Mouse (Mus musculus) urinary bladder, adult 18-20 months (tissue): ENCODE data around the gene Gli1.
A peak's percentile ranks its signal among the peaks of the same experiment; 100 is the strongest.

Experiments used
- DNase-seq, 2 experiments: peaks; one replicate each; pipeline ENCODE4 v3.0.0; 2022; ENCODE audit warnings: low spot score in 2 of 2, mixed read lengths in 2 of 2

The Gli1 gene

DNA sequence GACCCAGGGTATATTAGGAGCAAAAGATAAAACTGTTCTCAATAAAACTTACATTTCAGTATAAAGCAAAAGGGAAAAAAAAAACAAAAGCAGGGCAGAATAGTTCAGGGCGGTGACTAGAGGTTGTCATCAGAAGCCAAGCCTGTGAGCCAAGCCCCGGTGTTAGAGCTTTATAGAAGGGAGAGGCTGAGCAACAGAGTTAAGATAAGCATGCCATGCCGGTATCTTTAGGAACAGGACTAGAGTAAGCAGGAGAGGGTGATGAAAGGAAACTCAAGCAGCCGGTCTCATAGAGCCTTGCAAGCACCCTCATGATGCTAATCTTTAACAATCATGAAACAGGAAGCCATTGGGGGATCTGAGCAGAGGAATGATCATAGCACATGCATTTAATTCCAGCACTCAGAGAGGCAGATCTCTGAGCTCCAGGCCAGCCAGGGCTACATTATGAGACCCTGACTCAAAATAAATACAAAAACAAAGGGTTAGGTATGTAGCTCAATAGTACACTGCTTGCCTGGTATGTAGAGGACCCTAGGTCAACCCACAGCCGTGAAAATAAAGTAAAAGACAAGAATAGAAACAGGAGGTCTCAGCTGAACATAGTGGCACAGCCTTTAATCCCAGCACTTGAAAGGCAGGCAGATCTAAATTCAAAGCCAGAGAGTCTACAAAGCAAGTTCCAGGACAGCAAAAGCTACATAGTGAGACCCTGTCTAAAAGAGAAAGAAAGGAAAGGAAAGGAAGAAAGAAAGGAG lies 49.7 kb downstream of the Gli1 start:
- DNase-seq = no peak

DNA sequence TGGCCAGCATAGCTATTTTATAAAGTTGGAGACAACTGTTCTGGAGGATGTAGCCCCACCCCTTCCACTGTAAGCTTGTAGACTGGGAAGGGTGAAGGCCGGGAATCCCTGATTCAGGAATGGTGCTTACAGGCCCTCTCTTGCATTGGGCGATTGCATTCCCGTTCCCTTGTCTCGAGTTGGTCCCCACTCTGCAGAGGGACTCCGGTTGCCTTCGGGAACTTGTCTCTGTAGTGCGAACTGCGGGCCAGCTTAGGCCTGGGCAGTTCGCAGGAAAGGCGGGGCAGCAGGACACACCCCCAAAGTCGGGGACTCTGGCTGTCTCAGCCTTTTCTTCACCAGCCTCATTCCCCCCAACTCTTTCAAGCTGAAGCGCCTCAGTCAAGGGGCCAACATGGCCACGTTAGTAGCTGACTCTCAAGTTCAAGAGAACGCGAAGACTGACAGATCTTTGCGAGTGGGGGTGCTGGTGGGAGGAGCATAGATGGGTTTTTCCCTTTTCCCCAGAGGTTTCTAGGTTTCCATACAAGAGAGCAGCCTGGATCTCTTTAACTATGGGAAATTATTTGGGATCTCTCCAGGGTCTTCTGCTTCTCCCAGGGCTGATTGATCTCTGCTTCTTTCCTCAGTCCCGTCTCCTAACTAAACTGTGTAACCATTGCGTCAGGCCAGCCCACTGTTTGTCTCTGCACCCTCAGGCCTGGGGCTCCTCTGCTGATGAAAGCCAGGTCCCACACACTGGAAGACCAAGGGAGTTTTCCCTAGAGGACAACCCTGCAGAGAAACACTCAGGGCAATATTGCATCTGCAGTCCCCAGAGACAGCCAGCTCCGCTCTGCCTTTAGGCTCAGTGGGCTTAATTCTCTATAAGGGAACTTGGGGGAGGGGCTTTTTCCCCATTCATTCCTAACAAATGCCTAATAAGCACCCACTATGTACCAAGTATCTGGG lies 50.6 kb downstream of the Gli1 start:
- DNase-seq = peak in 1 of 2 experiments; percentile 74

DNA sequence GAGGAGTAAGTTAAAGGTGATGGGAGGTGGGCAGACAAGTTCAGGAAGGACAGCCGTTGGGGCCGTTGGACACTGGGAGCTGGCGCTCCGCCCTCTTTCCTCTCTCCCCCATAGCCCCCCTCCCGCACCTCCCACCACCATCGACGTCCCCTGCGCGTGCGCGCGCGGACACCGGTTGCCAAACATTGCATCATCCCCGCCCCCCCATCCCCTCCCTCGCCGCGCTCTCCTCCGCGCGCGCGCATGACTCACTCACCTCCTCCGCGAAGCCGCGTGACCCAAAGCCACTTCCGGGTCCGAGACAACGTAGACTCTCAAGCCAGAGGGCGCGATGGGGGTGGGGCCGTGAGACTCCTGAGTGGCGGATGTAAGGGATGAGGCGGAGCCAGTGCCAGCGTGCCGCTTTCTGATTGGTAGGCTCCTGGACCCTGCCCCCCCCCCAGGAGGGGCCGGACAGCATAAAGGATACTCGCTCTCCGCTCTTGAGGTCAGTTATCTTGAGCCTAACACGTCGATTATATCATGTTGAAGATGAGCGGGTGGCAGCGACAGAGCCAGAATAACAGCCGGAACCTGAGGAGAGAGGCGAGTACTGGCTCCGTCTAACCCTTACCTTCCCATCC lies 51.4 kb downstream of the Gli1 start:
- DNase-seq = peak; percentile 98 to 100

DNA sequence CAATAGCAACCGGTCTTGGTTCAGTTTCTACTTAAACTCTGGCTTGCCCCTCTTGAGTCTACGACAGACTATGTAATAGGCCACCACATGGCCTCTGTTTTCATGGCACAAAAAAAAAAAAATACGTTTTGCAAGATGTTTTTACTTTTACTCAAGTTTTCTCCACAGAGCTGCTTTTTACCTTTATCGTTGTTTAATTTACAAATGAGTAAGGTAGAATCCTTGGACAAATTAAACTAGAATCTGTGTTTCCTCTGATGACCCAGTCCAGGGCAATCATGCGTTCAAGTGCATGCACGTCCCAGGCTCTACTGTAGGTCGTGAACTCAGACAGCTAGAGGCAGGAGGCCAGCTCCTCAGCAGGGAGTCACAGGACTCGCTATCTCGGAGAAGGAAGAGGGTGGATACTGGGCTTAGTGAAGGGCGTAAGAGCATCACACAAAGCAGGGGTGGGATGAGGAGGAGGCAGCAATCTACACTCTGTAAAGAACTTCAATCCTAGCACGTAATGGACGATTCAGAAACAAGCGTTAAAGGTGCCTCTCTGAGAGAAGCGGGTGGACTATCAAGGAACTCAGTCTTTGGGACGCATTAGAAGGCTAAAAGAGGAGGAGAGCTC lies 52.1 kb downstream of the Gli1 start:
- peak; percentile 46 to 66 for DNase-seq

- DNase-seq = peak; percentile 83 to 85
Observed at GRCm38 (mm10) chr10:127288800-127289572, 52.8 kb downstream of the Gli1 start, which contains the start of gene Mbd6. TSS of gene Mbd6 (minus strand) at chr10:127289018.

GRCm38 (mm10) chr10:127288328-127288799 lies 53.4 kb downstream of the Gli1 start:
- no peak for DNase-seq

DNA sequence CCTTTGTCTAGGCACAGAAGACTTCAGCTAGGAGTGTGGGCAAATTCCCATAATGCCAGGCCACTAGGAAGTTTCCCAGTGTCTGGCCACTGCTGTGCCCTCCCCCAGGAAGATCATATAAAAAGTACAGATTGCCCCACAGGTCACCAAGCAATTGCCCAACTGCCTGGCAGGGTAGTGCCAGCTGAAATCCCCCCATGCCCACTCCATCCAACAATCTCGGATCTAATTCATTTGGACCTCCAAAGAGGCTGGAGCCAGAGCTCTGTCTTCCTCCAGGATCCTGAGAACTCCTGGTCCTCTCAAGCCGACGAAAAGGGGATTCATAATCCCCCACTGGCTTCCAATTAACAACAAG lies 53.9 kb downstream of the Gli1 start:
- peak in 1 of 2 experiments; percentile 26 for DNase-seq

DNA sequence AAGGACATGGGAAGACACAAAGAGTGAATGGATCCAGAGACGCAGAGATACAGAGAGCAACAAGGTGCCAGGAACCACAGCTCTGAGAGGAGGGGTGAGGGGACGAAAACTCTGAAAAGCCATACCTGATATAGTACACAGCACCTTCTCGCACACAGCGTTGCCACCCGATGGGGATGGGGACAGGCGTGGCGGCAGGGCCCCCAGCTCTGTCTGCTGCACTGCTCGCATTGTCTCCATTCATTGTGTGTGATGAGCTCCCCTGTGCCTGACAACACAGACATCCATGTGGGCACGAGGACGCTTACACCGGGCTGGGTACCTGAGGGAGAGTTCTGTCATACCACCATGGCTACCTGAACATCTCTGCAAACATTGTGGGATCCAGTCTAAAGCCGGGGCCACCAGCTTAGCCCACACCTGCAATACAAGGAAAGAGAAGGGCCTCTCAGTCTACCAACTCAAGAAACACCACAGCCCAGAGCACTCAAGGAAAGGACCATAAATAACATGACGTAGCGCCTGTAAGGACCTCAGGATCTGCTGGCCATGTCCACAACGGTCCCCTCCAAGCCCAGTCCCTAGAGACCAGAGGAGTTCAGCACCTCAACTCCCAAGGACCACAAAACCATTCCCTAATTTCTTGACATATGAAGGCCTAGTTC lies 54.4 kb downstream of the Gli1 start:
- DNase-seq = no peak

DNA sequence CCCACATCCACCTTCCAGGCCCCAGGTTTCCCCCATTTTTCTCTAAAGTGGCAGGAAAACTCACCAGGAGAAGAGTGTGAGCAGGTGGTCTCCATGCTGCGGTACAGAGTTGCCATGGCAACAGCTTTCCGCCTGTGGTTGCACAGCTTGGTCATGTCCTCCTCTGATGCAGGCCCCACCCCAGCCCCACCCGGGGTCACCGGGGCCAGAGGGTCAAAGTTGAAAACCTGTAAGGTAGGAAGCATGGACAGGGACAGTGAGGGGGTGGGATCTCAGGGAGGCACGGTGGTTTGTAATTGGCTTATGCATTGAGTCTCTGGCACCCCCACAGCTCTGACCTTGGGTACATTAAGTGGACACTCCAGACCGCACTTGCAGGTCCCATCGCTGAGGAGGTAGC lies 55.0 kb downstream of the Gli1 start:
- no peak for DNase-seq

GRCm38 (mm10) chr10:127286194-127286593 lies 55.6 kb downstream of the Gli1 start:
- DNase-seq = no peak

GRCm38 (mm10) chr10:127285644-127286043 lies 56.1 kb downstream of the Gli1 start:
- no peak for DNase-seq

DNA sequence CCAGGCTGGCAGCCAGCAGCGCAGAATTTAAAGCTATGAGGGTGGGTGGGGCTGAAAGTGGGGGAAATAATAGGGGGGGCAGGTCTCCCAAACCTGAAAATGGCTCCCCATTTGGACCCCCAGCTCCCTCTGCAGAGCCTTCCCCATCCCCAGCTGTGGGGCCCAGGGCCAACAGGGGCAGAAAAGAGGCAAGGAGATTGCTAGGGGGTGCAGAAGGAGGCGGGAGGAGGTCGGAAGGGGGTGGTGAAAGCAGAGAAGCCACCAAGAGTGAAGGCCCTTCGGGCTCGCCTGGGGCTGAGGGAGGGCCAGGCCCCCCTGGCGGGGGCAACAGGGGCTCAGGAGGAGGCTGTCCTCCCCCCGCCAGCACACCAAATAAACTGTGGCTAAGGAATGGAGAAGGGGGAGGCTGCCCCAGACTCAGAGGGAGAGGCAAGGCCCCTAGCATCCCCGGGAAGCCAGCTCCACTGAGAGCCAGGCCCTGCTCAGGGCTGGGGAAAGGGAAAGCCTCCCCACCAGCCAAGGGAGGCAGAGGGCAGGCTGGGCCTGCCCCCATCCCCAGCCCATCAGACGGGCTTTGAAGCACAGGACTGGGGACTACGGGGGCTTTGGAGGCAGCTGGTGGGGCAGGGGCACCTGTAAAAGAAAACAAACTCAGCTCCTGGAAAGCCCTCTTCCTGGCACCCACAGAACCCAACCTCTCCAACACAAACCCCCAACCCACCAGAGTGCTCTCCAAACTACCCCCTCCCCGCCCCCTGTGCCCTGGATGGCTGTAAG lies 56.9 kb downstream of the Gli1 start:
- no peak for DNase-seq

GRCm38 (mm10) chr10:127284105-127284622 lies 57.6 kb downstream of the Gli1 start:
- DNase-seq = no peak

GRCm38 (mm10) chr10:127282620-127283215 lies 59.1 kb downstream of the Gli1 start:
- DNase-seq = no peak

GRCm38 (mm10) chr10:127281316-127281715 lies 60.5 kb downstream of the Gli1 start:
- DNase-seq = no peak
